Mouse (Mus musculus) cerebellum, postnatal 14 days (tissue): ENCODE measurements at regions not wholly inside any gene's neighbourhood (a gene's known extent, or its start where the extent isn't known, plus 50 kb on each side); places are given as distances from the start of the nearest gene placed in this dataset.

Experiments
- DNase-seq, 2 experiments: peaks; one replicate each; pipeline ENCODE4 v3.0.0; 2021; ENCODE audit warnings: mixed read lengths in 2 of 2

GRCm38 (mm10) chr4:67378632-67379031 is 551.2 kb downstream of the Tlr4 start:
- no peak for DNase-seq

- no peak for DNase-seq
These were observed 560.5 kb downstream of the Tlr4 start for GRCm38 (mm10) chr4:67387834-67388233.

- peak in 1 of 2 experiments; percentile 2 for DNase-seq
These were observed 575.6 kb downstream of the Tlr4 start for GRCm38 (mm10) chr4:67402977-67403376.

- DNase-seq: no peak
These were observed 596.7 kb downstream of the Tlr4 start for GRCm38 (mm10) chr4:67424064-67424463.

DNA sequence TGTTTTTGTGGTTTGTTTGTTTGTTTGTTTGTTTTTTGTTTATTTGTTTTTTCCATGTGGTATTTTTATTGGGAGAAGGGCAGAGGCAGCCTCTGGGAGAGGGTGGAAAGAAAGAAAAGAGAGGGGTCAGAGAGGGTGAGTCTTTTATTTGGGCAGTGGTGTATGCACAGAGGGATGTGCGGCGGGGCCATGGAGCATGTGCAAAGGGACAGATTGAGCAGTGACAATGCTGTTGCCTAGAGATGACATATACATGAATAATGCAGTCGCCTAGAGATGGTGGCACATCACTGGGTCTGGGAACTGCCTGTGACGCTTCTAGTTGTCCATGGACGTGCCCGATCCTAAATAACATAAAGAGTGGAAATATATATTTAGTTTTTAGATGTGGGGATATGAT is 598.3 kb downstream of the Tlr4 start:
- no peak for DNase-seq

GRCm38 (mm10) chr4:67447835-67448234 is 620.5 kb downstream of the Tlr4 start:
- no peak for DNase-seq

DNA sequence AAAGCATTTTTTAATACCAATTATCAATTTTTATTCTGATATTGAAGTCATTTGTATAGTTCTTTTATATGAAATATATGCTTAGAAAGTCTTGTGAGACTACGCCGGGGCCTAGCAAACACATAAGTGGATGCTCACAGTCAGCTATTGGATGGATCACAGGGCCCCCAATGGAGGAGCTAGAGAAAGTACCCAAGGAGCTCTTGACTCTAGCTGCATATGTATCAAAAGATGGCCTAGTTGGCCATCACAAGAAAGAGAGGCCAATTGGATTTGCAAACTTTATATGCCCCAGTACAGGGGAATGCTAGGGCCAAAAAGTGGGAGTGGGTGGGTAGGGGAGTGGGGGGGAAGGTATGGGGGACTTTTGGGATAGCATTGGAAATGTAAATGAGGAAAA is 632.5 kb downstream of the Tlr4 start:
- DNase-seq: peak in 1 of 2 experiments; percentile 44

- DNase-seq: no peak
These were observed 645.6 kb downstream of the Tlr4 start for GRCm38 (mm10) chr4:67473034-67473433.

DNA sequence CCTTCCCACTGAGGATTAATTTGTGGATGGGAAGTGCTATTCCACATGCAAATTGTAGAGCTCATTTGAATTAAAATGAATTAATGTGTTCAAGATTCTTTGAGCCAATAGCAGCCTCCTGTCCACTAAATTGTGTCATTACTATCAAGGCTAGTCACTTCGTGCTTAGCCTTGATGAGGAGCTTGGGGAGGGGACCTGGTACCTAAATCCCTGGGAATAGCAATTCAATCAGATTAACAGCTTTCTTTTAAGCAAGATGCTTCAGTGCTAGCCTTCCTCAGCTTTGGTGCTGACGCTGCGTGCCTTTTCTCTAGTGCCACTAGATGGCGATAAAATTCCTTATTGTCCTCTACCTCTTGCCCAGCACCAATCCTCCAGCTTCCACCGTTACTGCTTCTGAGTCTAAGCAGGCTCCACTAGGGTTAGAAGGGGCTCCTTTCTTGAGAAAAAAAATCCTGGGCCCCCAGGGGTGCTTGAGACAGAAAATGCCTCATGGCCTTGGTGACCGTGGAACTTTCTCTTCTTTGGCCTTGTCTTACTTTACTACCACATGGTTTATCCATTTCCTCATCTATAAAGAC is 650.0 kb downstream of the Tlr4 start:
- peak; percentile 75 to 79 for DNase-seq

DNA sequence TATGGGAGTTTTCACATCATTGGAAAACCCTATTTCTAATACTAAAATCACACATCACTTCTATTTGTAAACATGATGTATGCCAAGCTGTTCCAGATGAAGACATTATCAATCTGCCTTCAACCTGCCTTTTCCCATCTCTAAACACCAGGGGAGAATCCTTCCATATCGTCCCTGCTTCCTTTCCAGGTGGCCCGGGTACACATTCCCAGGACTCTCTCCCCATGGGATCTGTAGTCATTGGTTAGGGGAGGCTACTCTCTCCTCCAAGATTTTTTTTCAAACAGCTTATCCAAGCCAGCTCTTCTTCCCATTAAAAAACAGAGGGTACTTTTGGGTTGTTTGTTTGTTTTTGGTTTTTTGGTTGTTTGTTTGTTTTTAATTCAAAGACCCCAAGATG is 650.7 kb downstream of the Tlr4 start:
- peak in 1 of 2 experiments; percentile 41 for DNase-seq

DNA sequence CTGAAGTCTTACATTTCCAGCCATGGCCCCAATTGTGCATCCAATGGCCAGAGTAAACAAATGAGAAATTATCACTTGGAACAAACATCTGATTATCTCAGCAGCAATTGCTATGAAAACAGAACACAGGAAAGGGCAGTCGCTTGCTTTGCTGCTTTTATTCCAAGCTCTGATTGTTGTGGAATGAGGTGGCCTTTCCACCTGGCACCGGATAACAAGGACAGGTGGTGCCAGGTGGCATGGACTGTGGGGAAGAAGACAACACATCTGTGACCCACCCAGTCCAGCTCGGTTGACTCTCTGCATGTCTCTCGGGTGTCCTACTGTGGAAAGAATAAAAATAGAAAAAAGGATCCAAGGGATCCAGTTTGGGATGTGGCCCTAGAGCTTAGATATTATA is 694.9 kb downstream of the Tlr4 start:
- DNase-seq: peak; percentile 82 to 91

DNA sequence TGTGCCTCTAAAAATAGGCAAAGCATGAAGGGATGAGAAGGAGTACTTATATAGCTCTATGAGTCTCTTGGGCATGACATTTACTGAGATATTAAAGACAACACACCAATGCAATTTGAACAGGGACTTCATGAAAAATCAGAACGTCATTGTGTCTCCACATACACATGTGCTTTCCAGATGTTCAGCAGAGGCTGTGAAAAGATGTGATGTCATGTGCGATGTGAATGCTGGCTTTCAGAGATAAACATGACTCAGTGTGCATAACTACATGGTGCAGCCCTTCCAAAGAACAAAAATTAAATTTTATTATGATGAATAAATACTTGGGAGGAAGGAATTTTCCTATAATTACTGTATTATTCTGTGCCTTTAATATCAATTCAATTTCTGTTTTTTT is 695.8 kb downstream of the Tlr4 start:
- peak in 1 of 2 experiments; percentile 43 for DNase-seq

- DNase-seq: no peak
These were observed 702.2 kb downstream of the Tlr4 start for GRCm38 (mm10) chr4:67529586-67529985.

DNA sequence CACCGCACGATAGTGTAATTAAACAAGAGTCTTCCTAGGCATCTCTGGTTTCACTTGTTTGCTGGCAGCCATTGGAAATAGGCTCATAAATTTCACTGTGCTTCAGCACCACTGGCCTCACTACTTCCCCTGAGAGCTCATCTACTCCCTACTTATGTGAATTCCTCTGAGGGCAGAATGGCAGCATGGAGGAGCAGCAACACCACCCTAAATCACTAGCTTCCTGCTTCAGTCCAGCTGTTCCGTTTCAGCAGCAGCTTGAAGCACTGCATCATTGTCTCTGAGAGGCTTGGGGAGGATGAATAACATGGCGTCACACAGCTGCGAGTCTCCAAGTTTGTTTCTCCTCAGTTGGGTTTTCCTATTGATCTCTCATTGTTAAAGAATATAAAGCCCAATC is 712.1 kb downstream of the Tlr4 start:
- no peak for DNase-seq

DNA sequence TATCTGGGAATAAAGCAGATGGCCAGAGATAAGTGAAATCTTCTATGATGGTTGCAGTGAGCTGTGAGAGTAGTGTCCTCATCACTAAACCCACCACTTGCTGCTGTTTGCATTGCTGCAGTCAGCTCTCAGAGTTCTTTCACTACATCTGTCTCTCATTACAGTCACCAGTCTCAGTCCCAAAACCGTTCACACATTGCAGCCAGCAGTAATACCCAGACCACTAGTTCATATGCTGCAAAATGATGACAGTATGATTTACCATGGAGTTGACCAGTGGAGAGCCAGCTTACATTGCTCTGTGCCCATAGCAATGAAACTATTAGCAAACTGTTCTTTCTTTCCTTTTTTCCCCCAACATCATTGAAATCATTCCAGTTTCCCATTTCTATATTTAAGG is 718.6 kb downstream of the Tlr4 start:
- no peak for DNase-seq

- peak; percentile 83 to 84 for DNase-seq
These were observed 720.6 kb downstream of the Tlr4 start for GRCm38 (mm10) chr4:67547957-67548356.

DNA sequence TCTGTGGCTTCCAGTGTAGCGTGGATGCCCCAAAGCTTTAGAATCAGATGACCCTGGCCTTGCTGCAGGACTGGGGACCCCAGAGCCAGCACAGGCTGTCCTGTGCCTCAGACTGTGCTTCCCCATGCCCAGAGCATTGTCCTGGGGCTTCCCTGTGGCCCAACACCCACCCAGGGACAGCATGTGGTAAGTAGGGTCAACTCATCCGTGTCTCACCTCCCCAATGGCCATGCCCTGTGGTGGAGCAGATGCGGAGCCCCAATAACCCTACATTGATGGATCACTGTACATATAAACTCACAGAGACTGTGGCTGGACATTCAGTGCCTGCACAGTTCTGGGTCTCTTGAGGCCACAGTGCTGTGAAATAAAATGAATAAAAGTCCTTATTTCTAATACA is 726.1 kb downstream of the Tlr4 start:
- DNase-seq: no peak

DNA sequence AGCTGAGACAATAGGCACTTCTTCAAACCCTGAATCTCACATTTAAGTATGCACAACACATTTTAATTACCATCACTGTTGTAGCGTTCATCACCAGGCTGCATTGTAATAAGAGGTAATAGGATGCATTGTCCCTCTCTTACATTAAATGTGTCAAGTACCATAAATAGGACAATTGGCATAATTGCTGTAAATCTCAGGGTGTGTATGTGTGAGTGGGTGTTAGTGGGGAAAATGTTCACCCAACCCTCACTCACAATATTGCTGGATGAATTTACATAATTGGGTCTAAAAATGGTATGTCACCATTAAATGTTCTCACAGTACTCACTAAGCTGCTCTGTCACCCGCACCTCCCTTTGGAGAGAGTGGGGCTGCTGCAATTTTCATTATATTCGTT is 747.4 kb downstream of the Tlr4 start:
- DNase-seq: no peak

GRCm38 (mm10) chr4:67589501-67589900 is 762.1 kb downstream of the Tlr4 start:
- peak; percentile 40 to 55 for DNase-seq

GRCm38 (mm10) chr4:67589976-67590727 is 762.8 kb downstream of the Tlr4 start:
- peak; percentile 85 to 91 for DNase-seq

DNA sequence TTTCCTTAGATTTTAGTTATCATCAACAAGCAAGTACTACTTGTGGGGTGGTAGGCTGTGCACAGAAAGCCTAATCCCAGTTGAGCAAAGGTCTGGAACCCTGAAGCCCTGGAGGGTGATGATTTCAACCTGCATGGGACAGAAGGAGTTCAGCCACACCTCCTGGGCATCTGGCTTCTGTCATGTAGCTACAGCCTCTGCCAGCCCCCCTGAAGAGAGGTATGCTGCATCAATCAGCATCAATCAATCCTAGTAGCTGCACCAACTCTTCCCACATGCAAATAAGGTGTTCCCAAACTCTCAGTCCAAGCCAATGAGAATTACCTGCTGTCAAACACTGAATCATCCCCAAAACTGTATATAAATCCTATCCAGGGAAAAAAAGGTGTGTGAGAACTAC is 779.8 kb downstream of the Tlr4 start:
- peak; percentile 33 for DNase-seq

DNA sequence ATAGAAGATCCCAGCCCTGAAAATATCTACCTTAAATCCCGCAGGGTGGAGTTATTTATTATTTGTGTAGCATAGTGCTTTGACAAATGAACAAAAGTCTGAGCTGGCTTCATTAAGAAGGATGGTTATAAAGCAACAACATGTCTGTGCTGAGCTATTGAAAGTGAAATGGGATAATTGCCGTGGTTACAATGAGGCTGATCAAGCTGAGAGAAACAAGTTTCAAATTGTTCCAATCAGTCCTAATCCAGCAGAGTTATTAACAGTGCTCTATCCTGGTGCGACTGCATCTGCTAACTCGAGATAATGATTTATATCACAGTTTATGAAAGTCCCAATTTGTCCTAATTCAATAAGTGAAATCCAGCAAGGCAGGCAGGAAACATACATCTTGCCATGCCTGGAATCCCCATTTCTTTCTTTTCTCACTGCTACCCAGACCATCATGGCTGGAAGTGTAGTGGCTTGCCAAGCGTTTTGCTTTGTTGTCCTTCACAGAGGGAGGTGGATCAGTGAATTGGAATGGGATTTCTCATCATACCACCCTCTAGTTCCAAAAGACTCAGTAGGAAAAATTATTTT is 787.2 kb downstream of the Tlr4 start:
- peak; percentile 14 to 34 for DNase-seq

- no peak for DNase-seq
These were observed 799.3 kb downstream of the Tlr4 start for GRCm38 (mm10) chr4:67626641-67627040.

DNA sequence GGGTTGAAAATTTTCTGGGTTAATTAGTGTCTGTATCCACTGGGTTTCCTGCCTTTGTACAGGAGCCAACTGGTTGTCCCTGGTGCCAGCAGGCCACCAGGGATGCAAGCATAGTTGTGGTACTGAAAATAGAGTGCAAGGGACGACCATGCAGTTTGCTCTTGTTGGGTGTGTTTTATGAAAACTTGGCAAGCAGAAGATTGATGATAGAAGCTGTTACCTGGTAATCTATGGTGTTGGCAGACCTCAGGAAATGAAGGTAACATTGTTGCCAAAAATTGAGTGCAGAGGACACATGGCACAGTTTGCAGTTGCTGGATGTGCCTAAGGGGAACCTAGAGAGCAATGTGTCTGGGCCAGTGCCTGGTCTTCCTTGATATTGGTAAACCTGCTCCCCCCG is 818.7 kb downstream of the Tlr4 start:
- peak; percentile 20 to 47 for DNase-seq
